Comparison of ENCODE assay signal across 8 mouse cellular contexts in the genomic region with DNA sequence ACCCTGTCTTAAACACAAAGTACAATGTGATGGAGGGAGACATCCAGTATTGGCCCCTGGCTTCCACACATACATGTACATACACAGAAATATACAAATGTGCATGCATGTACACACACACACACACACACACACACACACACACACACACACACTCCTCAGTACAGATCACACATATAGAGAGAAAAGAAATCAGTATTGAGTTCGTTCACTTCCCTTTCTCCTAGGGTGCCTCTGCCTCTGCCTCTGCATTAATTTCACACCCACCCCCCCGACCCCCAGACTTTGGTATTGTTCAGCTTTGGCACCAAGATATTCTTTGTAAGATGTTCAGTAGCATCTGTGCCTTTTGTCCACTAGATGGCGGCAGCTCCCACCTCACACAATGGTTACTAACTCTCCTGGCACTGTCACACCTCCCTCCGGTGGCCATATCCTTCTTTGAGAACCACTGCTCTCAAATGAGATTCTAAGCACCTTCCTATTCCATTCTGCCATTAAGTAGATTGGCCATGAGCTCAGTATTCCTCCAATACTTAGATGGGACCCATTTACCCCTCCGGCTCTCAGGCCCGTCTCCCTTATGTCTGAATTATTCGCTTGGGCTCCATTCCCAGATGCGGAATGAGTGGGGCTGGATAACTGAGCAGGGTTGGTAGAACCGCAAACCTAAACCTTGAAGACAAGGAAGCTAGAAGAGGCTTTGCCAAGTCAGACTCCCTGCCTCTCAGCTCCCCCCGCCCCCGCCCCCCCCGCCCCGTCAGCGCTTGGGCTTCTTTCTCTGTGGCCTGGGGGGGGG. TPM values are rescaled to one million over a fixed set of nuclear protein-coding genes. Genes with fewer than 3 reads are reported as not detected.
A peak's percentile ranks its signal among the peaks of the same experiment; 100 is the strongest.
DNase-seq lines count a peak whose midpoint lies in the region; ATAC-seq lines count a peak whose summit lies in the region.

No protein-coding gene starts in this region.

- no peak overlapping the region for H3K9ac ChIP-seq in embryonic facial prominence, embryonic 11.5 days (replicated peaks; ENCODE audit: low read length)
- H3K9ac ChIP-seq in midbrain, embryonic 16.5 days (ENCODE audit: low read depth, low read length): no peak overlapping the region
- no peak overlapping the region for H3K9ac ChIP-seq in stomach, embryonic 16.5 days (ENCODE audit: low read length)

- ATAC-seq in embryonic facial prominence, embryonic 11.5 days (replicated peaks; ENCODE audit: insufficient number of reproducible peaks, low FRiP score, low TSS enrichment, low read depth): no peak
- 0 out of 2 replicates have a peak, but pooled peaks have one; percentile 45 for ATAC-seq in midbrain, embryonic 16.5 days
- peak; percentile 60; the same call in 1 of the 2 replicates for ATAC-seq in stomach, embryonic 16.5 days (ENCODE audit: insufficient read depth, low FRiP score)

- H3K27ac ChIP-seq in embryonic facial prominence, embryonic 11.5 days (replicated peaks; ENCODE audit: low read depth, low read length): no peak overlapping the region
- no peak overlapping the region for H3K27ac ChIP-seq in midbrain, embryonic 16.5 days (ENCODE audit: low read length)
- H3K27ac ChIP-seq in stomach, embryonic 16.5 days (ENCODE audit: low read length): no peak overlapping the region

- DNase-seq in heart, postnatal 10 days: peak; percentile 46 to 60
- DNase-seq in heart, postnatal 25 days (ENCODE audit: low spot score): no peak
- DNase-seq in adrenal gland, postnatal 14 days: peak; percentile 45
- peak; percentile 81 for DNase-seq in embryonic facial prominence, embryonic 11.5 days (ENCODE audit: low spot score)
- peak; percentile 28 for DNase-seq in hindlimb bud, embryonic 11.5 days (ENCODE audit: extremely low spot score, low read depth, low spot score)
- DNase-seq in left cerebral cortex, adult 18-20 months (ENCODE audit: low spot score in 2 of 2): peak; percentile 42 to 60

- H3K4me1 ChIP-seq in embryonic facial prominence, embryonic 11.5 days (ENCODE audit: control insufficient read depth, insufficient read depth, low read length): no peaks in the 10 kb centered on the region
- peaks cover 2% of the 10 kb centered on the region; the same call in 1 of the 2 replicates for H3K4me1 ChIP-seq in midbrain, embryonic 16.5 days (ENCODE audit: control insufficient read depth, insufficient read depth, low read length)
- H3K4me1 ChIP-seq in stomach, embryonic 16.5 days (ENCODE audit: control insufficient read depth, insufficient read depth, low read length): no peaks in the 10 kb centered on the region

- H3K4me3 ChIP-seq in embryonic facial prominence, embryonic 11.5 days (ENCODE audit: low read depth, low read length): no peak overlapping the region
- no peak overlapping the region for H3K4me3 ChIP-seq in midbrain, embryonic 16.5 days (ENCODE audit: low read depth, low read length)
- no peak overlapping the region for H3K4me3 ChIP-seq in stomach, embryonic 16.5 days (replicated peaks; ENCODE audit: low read length)

- H3K9me3 ChIP-seq in embryonic facial prominence, embryonic 11.5 days (replicated peaks; ENCODE audit: control insufficient read depth, low read length): no peaks in the 10 kb centered on the region
- peaks cover 4% of the 10 kb centered on the region; the same call in 1 of the 2 replicates for H3K9me3 ChIP-seq in midbrain, embryonic 16.5 days (replicated peaks; ENCODE audit: control insufficient read depth, low read length, poor library complexity, severe bottlenecking)
- H3K9me3 ChIP-seq in stomach, embryonic 16.5 days (replicated peaks; ENCODE audit: control insufficient read depth, low read length): no peaks in the 10 kb centered on the region

- intact Hi-C loops in heart, postnatal 10 days (cut with DNase I): loop anchor here (5.0 kb wide), 1 partner anchor 236 kb away; no protein-coding TSS in a partner anchor
- intact Hi-C loops in heart, postnatal 25 days (cut with DNase I): loop anchor here (5.0 kb wide), 2 partner anchors 236 to 1436 kb away; no protein-coding TSS in a partner anchor

- no peaks in the 10 kb centered on the region for H3K36me3 ChIP-seq in embryonic facial prominence, embryonic 11.5 days (replicated peaks; ENCODE audit: control insufficient read depth, insufficient read depth, low read depth, low read length)
- H3K36me3 ChIP-seq in midbrain, embryonic 16.5 days (ENCODE audit: control insufficient read depth, insufficient read depth, low read length): no peaks in the 10 kb centered on the region
- no peaks in the 10 kb centered on the region for H3K36me3 ChIP-seq in stomach, embryonic 16.5 days (ENCODE audit: control insufficient read depth, insufficient read depth, low read length)

- H3K4me2 ChIP-seq in embryonic facial prominence, embryonic 11.5 days (ENCODE audit: low read depth, low read length): no peak overlapping the region
- no peak overlapping the region for H3K4me2 ChIP-seq in midbrain, embryonic 16.5 days (ENCODE audit: low read length)
- H3K4me2 ChIP-seq in stomach, embryonic 16.5 days (ENCODE audit: low read depth, low read length): no peak overlapping the region

- H3K27me3 ChIP-seq in embryonic facial prominence, embryonic 11.5 days (ENCODE audit: control insufficient read depth, insufficient read depth, low read length): no peaks in the 10 kb centered on the region
- H3K27me3 ChIP-seq in midbrain, embryonic 16.5 days (ENCODE audit: control insufficient read depth, insufficient read depth, low read depth, low read length): no peaks in the 10 kb centered on the region
- H3K27me3 ChIP-seq in stomach, embryonic 16.5 days (ENCODE audit: control insufficient read depth, insufficient read depth, low read length): no peaks in the 10 kb centered on the region

- WGBS in embryonic facial prominence, embryonic 11.5 days: 76% methylated on average over 14 of the region's 14 CpGs
- WGBS in midbrain, embryonic 16.5 days: 65% methylated on average over 10 of the region's 14 CpGs
- 69% methylated on average over 14 of the region's 14 CpGs for WGBS in stomach, embryonic 16.5 days

RNA-seq across cellular contexts. Expression of gene Sdr42e1, which starts 47.2 kb away (rescaled TPM):
- total RNA-seq in heart, postnatal 10 days (2021): 1 to 10 TPM; 1.6 to 2.1 TPM
- total RNA-seq in heart, postnatal 25 days (2021): 1 to 10 TPM; 2.2 to 2.4 TPM
- total RNA-seq in adrenal gland, postnatal 14 days (2021): 2.3 and 5.6 TPM in 2 replicates
- 0.79 and 1.6 TPM in 2 replicates for polyA plus RNA-seq in embryonic facial prominence, embryonic 11.5 days (2014; fragmentation: Nextera tagmentation; extraction: Ambion mirVana)
- 1 to 10 TPM; 3.6 to 6.7 TPM for total RNA-seq in left cerebral cortex, adult 18-20 months (2021)
- polyA plus RNA-seq in midbrain, embryonic 16.5 days (2015; fragmentation: Nextera tagmentation; extraction: Ambion mirVana): 2.8 and 4.0 TPM in 2 replicates
- 14.0 and 18.1 TPM in 2 replicates for polyA plus RNA-seq in stomach, embryonic 16.5 days (2015; fragmentation: Nextera tagmentation; extraction: Ambion mirVana)
